Mouse (Mus musculus): ENCODE measurements around the gene Acsbg2. TPM values are rescaled to one million over a fixed set of nuclear protein-coding genes. Genes with fewer than 3 reads are reported as not detected.

The Acsbg2 gene
- total RNA-seq, 2 experiments from 2014 or later = not detected

DNA sequence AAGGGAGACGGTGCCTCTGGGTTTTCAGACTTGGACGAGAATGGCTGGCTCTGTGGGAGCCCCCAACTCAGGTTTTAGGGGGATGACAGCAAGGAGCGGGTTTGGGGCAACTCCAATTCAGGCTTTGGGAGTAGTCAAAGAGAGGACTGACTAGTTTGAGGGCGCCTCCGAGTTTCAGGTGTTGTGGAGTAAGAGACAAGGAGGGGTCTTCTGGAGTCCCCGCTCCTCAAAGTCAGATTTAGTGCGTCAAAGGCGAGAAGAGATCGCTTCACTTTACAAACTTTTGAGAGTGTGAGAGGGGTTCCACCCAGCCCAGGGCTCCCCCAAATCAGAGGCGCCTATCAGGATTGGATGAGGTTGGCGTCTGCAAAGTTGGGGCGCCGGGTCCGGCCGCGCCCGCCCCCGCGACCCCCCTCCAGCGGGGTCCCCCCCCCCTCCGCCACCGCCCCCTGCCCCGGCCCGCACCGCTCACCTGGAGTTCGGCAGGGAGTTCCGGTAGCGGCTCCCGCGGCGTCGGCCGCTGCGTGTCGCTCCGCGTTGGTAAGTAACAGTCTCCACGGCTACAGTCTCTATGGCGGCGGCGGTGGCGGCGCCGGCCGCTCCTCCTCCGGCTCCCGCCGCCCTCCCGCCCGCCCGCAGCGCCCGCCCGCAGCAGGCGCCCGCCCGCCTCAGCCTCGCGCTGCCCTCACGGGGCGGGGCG, 43.7 kb downstream of the Acsbg2 start, which contains the start of gene Rfx2:
TSS of gene Rfx2 (minus strand) at position 603 of the 700 bp plus-strand sequence.
- intact Hi-C loops (cut with DNase I) = loop anchor here (2.0 to 5.0 kb wide), 2 partner anchors 63 to 228 kb away; partner anchors contain the start of genes Crb3 and Slc25a23
- DNase-seq (ENCODE audit: low spot score) = no peak

DNA sequence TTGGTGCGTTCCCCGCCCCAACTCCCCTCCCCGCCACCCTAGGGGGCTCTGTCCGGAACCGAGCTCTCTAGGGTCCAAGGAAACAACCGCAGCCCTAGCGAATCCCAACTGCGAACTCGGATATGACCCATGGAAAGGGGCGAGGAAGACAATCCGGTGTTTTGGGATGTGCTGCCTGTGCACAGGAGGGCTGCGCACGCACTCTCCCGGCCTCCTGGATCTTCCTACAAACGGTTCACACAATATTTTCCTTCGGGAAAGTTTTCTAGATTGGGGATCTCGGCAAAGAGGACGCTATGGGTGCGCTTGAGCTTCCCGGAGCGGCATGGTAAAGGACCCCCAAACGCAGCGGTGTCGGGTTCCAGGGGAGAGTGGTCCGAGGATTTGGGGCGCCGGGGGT, 44.5 kb downstream of the Acsbg2 start:
- intact Hi-C loops (cut with DNase I) = loop anchor here (2.0 to 5.0 kb wide), 2 partner anchors 62 to 229 kb away; partner anchors contain the start of genes Crb3 and Slc25a23
- no peak for DNase-seq (ENCODE audit: low spot score)

DNA sequence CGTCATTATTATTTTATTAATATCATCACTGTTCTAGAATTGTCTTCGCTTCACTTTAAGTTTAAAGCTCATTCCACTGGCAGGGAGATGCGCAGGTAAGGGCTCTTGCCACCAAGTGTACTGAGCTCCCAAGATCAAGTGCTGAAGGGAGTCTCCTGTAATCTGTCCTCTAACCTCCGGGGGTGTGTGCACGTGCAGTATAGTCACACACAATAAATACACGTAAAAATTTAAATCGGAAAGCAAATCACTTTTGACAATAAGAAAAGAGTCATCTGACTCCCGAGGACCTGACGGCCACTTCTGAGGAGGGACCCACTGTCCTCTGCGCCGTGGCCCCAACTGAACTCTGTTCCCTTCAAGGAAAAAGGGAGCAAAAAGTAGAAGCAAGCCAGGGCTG, 45.1 kb downstream of the Acsbg2 start:
- DNase-seq (ENCODE audit: low spot score) = no peak
- intact Hi-C loops (cut with DNase I) = no loop called here

DNA sequence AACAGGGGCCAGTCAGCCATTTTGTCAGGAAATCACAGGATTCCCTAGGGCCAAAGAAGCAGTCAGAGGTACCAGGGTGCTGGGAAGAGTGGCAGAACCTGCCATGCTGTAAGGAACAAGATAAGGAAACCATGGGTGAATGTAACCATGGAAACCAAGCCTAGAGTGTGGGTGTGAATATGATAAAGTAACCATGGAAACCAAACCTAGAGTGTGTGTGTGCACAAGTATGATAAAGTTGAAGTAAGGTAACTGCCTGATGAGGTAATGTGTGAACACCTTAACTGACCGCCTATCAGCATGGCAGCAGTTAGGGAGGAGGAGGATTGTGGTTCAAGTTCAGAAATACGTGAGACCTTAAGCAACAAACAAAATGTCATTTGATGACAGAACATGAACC, 47.5 kb downstream of the Acsbg2 start:
- no peak for DNase-seq (ENCODE audit: low spot score)
- intact Hi-C loops (cut with DNase I) = no loop called here

DNA sequence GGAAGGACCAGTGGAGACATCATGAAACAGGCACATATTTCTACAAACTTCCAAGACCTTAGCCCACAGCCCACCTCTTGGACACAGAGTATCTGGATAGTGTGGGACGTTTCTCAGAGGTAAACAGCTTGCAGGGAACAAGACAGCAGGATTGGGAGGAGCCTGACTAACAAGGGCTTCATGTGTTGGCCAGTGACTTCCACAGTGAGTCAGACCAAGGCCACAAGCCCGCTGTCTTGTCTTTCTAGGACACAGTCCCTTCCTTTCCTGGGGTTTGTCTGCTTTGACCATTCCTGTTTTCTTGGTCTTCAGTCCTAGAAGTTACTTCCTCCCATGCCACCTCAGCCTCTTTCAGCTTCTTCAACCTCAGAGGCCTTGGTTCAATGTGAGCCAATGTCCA, 50.9 kb downstream of the Acsbg2 start:
- intact Hi-C loops (cut with DNase I) = no loop called here
- no peak for DNase-seq (ENCODE audit: low spot score)

DNA sequence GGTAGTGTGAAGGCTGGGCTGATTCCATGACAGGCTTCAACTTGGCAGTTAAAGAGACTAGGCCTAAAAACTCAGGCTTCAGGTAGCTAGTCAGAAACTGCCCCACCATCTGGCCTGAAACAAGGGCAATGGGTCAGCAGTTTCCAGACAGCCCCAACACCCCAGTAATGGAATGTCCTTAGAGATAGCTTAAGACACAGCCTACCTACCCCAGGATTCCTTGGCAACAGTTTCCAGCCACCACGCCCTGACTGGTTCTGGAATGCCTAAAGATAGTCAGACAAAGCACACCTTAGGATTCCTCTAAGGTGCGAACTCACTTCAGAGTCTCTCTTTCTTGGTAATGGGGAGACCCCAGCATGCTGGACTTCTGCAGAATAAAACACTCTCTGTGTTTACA, 51.9 kb downstream of the Acsbg2 start:
- intact Hi-C loops (cut with DNase I) = no loop called here
- DNase-seq (ENCODE audit: low spot score) = no peak

DNA sequence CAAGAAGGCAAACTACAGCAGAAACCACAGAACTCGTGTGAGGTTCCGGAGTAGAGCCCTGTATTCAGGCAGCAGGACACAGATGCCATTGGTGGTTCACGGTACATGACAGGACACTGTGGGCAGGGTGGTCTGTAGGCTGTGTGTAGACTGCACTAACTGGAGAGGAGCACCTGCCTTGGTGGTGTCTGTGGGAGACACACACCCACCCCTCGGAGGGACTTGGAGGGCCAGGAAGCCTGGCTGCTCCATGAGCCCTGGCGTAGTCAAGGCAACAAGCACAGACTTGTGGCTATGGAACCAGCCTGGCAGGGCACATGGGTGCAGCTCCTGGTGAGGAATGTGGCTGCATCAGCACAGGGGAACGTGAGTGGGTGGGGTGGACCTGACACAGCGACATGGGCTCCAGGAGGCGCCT, 54.5 kb downstream of the Acsbg2 start:
- DNase-seq (ENCODE audit: low spot score) = no peak
- intact Hi-C loops (cut with DNase I) = loop anchor here (10.0 kb wide), 1 partner anchor 435 kb away; no protein-coding TSS in a partner anchor

DNA sequence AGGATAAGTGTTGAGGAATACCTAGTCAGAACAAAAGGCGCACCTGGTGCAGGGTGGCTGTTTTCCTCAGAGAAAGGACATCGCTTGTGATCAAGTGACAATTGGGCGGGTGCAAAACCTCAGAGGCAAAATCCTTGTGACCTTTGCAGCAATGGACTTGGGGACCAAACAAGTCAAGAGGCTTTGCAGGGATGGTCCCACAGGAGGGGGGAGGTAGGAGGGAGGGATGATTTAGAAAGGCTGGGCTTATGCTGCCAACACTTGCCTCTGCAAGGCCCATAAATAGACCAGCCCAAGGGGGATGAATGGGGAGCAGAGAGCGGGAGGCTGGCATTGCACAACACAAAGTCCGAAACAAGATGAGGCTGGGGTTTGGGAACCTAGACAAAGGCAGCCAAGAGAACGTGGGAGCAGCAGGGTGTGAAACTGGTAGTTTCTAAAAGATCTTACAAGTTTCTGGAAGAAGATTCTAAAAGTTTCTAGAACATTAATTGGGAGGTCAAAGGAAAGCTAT, 55.2 kb downstream of the Acsbg2 start:
- intact Hi-C loops (cut with DNase I) = loop anchor here (10.0 kb wide), 1 partner anchor 436 kb away; no protein-coding TSS in a partner anchor
- no peak for DNase-seq (ENCODE audit: low spot score)

DNA sequence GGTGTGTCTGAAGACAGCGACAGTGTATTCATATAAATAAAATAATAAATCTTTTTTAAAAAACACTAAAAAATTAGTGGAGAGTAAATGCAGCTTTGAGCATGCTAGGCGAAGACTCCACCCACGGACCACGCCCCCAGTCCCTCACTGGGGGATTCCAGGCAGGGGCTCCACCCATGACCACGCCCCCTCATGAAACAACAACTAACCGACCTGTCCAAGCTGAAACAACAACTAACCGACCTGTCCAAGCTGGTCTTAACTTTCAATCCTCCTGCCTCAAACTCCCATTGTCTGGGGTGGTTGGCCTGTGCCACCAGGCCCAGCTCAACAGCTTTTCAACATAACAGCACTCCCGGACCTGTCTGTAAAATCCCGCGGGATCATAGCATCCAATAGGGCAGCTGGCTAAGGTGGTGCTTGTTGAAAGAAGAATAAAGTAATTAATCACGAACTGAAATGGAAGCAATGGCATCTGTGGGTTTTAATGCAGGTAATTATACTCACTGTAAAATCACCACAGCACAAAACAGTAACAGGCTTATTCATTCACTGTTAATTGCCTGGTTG, 56.1 kb downstream of the Acsbg2 start:
- intact Hi-C loops (cut with DNase I) = loop anchor here (10.0 kb wide), 1 partner anchor 437 kb away; no protein-coding TSS in a partner anchor
- DNase-seq (ENCODE audit: low spot score) = no peak

DNA sequence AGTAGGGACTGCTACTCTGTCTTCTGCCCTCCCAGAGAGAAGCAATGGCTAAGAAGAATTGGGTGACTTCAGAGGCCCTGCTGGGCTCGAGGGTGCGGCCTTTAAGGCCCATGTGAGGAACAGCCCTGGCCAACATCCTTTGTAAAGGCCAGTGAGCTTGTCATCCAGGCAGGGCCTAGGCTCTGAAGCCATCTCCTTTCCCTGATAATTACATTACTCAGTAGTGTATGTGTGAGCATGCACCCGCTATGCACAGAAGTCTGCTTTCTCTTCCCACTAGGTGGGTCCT, 59.2 kb downstream of the Acsbg2 start:
- DNase-seq (ENCODE audit: low spot score) = peak; percentile 31
- intact Hi-C loops (cut with DNase I) = loop anchor here (10.0 kb wide), 1 partner anchor 440 kb away; no protein-coding TSS in a partner anchor

DNA sequence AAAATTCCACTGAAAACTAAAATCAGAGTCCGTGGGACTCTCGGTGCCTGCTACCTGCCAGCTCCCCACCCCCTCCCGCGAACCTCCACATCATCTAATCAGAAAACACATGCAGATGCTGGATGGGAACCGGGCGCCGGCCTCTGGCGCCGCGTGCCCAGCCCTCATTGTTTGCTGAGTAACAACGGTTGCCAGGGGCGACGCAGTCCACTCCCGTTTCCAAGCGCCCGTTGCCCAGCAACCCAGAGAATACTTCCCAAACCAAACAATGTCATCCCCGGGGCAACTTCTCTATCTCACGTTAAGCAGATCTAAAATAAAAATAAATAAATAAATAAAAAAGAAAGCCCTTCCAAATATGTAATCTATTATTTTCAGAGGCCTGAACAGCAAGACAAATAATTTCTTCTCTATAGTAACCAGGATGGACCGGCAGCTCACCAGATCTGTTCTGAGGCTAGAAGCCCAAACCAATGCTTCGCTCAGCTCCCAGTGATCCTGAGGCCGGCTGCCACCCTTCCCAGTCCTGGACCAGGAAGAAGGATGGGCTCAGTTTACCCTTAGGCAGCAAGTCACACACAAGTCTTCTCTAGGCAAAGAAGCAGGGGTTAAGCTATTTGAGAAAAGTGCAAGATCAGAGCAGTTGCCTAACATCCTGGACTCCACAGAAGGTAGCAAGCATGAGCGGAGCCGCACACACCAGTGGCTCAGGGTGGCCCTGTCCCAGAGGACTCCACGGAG, 59.8 kb downstream of the Acsbg2 start:
- intact Hi-C loops (cut with DNase I) = loop anchor here (10.0 kb wide), 1 partner anchor 440 kb away; no protein-coding TSS in a partner anchor
- peak; percentile 85 for DNase-seq (ENCODE audit: low spot score)

DNA sequence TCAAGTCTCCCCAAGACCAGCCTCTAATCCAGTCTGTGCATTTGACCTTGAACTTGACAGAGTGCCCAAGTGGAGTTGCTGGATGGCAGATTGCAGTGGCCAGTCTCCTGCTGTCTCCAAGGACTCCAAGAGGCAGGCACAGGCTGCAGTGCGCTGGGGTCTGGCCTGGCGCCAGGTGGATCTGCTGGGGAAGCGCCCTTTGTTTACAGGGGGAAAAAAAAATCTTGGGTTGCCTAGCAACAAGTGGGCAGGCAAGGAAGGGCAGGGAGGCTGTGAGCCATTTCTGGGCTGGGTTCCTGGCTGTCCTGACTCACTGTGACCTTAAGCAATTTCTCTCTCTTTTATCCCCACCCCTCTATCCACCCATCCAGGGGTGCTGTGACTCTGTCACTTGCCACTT, 64.0 kb downstream of the Acsbg2 start:
- DNase-seq (ENCODE audit: low spot score) = peak; percentile 83
- intact Hi-C loops (cut with DNase I) = loop anchor here (10.0 kb wide), 1 partner anchor 445 kb away; no protein-coding TSS in a partner anchor

DNA sequence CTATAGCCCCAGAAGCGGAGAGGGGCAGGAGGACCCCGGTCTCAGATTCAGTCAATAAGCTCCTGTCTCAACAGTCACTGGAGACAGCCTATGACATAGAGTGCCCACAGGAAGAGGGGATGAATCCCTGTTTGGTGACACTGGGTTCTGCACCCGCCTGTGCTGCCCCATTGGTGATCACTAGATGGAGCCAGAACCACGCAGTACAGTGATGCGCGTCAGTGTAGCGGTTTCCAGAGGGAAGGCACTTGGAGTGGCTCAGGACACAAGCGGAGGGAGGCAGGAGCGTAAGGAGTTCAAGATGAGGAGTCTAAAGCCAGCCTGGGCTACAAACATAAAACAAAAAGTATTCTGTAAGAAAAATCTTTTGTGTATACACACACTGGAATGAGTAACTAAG, 65.7 kb downstream of the Acsbg2 start:
- DNase-seq (ENCODE audit: low spot score) = peak; percentile 46
- intact Hi-C loops (cut with DNase I) = loop anchor here (1.0 to 10.0 kb wide), 3 partner anchors 50 to 356 kb away; no protein-coding TSS in a partner anchor

DNA sequence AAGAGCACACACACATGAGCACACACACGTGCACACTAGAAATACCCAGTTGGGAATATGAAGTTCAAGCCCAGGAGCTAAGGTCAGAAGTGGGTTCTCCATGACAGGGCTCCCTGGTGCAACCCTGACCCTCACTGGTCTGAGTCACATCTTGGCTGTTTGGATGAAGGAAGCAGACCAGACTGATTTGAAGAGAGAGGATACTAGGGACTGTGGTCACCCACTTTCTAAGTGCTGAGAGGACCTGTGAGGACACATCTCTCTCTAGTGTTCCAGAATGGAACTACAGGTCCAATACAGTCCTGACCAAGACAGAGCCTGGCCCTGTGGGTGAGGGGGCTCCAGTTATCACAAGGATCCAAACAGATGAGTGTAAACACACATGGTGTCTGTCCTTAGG, 68.5 kb downstream of the Acsbg2 start:
- intact Hi-C loops (cut with DNase I) = loop anchor here (10.0 kb wide), 1 partner anchor 359 kb away; no protein-coding TSS in a partner anchor
- no peak for DNase-seq (ENCODE audit: low spot score)

DNA sequence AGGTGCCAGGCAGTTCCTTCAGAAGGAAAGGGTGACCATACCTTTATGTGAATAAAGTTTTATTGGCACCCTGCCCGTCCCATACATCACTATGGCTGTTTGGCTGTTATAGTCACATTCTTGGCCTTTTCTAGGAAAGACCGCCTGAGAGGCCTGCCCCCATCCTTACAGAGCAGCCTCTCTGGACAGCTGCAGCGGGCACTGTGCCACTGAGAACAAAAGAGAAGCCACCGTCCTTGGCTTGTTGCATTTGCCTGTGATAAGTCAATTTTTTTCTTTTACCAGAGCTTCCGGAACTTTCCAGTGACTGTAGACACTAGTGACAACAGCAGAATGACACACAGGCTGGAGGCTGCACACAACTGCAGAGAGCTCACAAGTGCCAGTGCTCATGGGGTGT, 69.3 kb downstream of the Acsbg2 start:
- intact Hi-C loops (cut with DNase I) = loop anchor here (10.0 kb wide), 1 partner anchor 360 kb away; no protein-coding TSS in a partner anchor
- no peak for DNase-seq (ENCODE audit: low spot score)

DNA sequence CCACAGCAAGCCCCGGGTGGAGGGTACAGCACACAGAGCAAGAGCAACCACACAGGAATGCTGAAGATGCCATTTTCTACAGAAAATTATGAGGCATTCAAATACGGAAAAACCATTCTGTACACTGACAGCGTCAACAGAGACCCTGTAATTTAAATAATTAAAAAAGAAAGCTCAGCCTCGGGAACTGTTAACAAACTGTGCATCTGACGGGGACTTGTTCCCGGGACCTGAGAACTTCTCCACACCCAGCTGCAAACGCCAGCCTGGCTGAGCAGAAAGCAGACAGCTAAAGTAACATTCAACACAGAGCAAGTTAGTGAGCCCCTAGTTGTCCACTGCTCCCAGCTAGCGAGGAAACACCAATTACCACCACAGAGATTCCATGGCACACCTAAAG, 72.2 kb downstream of the Acsbg2 start:
- intact Hi-C loops (cut with DNase I) = loop anchor here (10.0 kb wide), 1 partner anchor 363 kb away; no protein-coding TSS in a partner anchor
- DNase-seq (ENCODE audit: low spot score) = no peak

DNA sequence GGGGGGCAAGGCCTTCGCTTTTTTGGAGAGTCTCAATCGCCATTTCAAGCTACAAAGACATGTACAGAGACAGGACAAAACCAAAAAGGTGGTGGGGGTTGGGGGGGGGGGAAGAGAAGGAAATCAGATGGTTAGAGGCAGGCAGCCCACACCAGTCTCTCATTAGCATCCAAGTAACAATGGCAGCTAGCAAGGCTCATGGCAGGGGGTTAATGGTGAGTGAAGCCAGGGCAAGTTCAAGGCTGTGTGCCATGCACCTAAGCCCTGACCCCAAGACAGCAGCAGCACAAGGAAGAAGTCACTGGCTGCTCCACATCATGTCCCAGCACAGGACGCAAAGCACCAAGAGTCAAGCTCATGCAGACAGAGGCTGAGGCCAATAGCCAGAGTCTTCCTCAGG, 75.0 kb downstream of the Acsbg2 start:
- intact Hi-C loops (cut with DNase I) = no loop called here
- no peak for DNase-seq (ENCODE audit: low spot score)

DNA sequence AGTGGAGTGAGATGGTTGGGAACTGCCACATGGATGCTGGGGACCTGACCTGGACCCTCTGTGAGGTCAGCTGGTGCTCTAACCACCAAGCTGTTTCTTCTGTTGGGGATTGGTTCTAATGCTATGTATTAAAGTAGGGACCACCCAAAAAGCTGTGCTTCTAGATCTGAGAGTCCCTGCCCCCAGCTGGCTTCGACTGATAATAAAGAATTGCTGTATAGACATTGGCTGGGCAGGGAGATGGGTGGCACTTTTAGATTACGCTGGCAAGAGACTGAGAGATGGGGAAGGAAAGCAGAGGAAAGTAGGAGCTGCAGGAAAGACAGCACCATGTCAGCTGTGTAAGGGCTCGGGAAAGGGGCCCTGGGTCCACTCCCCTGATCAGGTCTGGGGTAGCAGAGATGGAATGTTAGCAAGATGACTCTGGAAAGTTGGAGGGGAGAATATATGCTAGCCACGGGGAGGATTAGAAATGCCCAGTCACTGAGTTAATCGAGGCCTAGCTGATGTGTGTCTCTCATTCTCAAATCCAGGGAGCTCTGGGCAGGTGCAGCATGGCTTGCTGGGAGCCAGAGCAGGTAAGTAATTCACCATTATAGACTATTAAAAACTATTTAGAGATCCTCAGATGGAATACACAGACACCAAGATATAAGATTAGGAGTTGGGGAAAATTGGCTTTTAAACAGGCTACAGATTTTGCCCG, 80.5 kb downstream of the Acsbg2 start:
- intact Hi-C loops (cut with DNase I) = no loop called here
- DNase-seq (ENCODE audit: low spot score) = no peak

All from heart, postnatal 25 days (tissue).